Mouse (Mus musculus) thymus, adult 2 months (tissue): Measurements from ENCODE around the gene Gnmt. TPM values are rescaled to one million over a fixed set of nuclear protein-coding genes. Genes with fewer than 3 reads are reported as not detected.
A peak's percentile ranks its signal among the peaks of the same experiment; 100 is the strongest.
"Not testable (repeated sequence)": the region's sequence is repeated elsewhere in the genome, so short reads cannot be mapped to it uniquely, and the experiment has no call there.

Experiments
- DNase-seq: peaks from one replicate; pipeline ENCODE4 v3.0.0; 2021
- H3K27ac ChIP-seq: fragments of 200-500 bp; 2 replicates; pipeline ENCODE4 v1.5.1; 2012; ENCODE audit warnings: low read length, control low read depth; ENCODE audit not compliant: control insufficient read depth, insufficient read depth
- H3K27me3 ChIP-seq: fragments of 200-500 bp; 2 replicates; pipeline ENCODE4 v1.6.1; 2012; ENCODE audit warnings: mild to moderate bottlenecking, low read length, moderate library complexity, mixed read lengths; ENCODE audit not compliant: control insufficient read depth, insufficient read depth
- H3K36me3 ChIP-seq: fragments of 200-500 bp; 2 replicates; pipeline ENCODE4 v1.6.1; 2012; ENCODE audit warnings: mild to moderate bottlenecking, low read length, moderate library complexity; ENCODE audit not compliant: control insufficient read depth, insufficient read depth
- H3K4me1 ChIP-seq: fragments of 200-500 bp; replicated peaks from 2 replicates; pipeline ENCODE4 v1.6.1; 2012; ENCODE audit warnings: low read length; ENCODE audit not compliant: control insufficient read depth, insufficient read depth
- H3K4me3 ChIP-seq: fragments of 200-500 bp; 2 replicates; pipeline ENCODE4 v1.5.1; 2012; ENCODE audit warnings: mild to moderate bottlenecking, low read length, control low read depth, moderate library complexity; ENCODE audit not compliant: control insufficient read depth, insufficient read depth
- CTCF ChIP-seq: fragments of 200-500 bp; IDR thresholded peaks from 2 replicates; pipeline ENCODE4 v1.5.1; 2012; ENCODE audit warnings: mild to moderate bottlenecking, control low read depth, low read length, moderate library complexity, borderline replicate concordance; ENCODE audit not compliant: control insufficient read depth, poor library complexity, insufficient read depth; ENCODE audit errors: extremely low read depth
- POLR2A ChIP-seq: fragments of 200-500 bp; IDR thresholded peaks from 2 replicates; pipeline ENCODE4 v1.6.1; 2012; ENCODE audit warnings: mild to moderate bottlenecking, low read length, control low read depth, moderate library complexity; ENCODE audit not compliant: control insufficient read depth, poor library complexity, insufficient read depth; ENCODE audit errors: extremely low read depth
- WGBS: fragments of 180-500 bp; shearing (Covaris S2); methylation state at CpG from one replicate; pipeline ENCODE4 v1.1.7; 2018; 5-methylcytosine and 5-hydroxymethylcytosine counted together
- polyA plus RNA-seq: library from polyadenylated mRNA; depleted of rRNA; stranded (reverse); fragments of >200 nt; gene quantifications from 2 replicates; pipeline ENCODE4 v1.2.3, GENCODE M21; 2012

The Gnmt gene
- polyA plus RNA-seq, 1 experiment, result 4.4 TPM

GRCm38 (mm10) chr17:46772038-46772403 lies 43.1 kb upstream of the Gnmt start:
- peaks cover 29% of the 10 kb centered on the region for H3K4me1 ChIP-seq
- no peak for DNase-seq
- no peaks in the 10 kb centered on the region for H3K27me3 ChIP-seq
- H3K27ac ChIP-seq, result peak overlapping the region; percentile 4; the same call in 1 of the 2 replicates
- H3K4me3 ChIP-seq, result peak overlapping the region; percentile 81
- WGBS, result 2% methylated on average over 5 of the region's 5 CpGs
- TF ChIP-seq CTCF, result no peak
- no peak for TF ChIP-seq POLR2A
- peaks cover 18% of the 10 kb centered on the region for H3K36me3 ChIP-seq

- no peaks in the 10 kb centered on the region for H3K27me3 ChIP-seq
- DNase-seq, result no peak
- H3K4me1 ChIP-seq, result peaks cover 29% of the 10 kb centered on the region
- WGBS, result 88% methylated on average over 17 of the region's 17 CpGs
- TF ChIP-seq POLR2A, result no peak
- TF ChIP-seq CTCF, result no peak
- peaks cover 17% of the 10 kb centered on the region for H3K36me3 ChIP-seq
- H3K4me3 ChIP-seq, result no peak overlapping the region
- H3K27ac ChIP-seq, result peak overlapping the region; percentile 7; the same call in 1 of the 2 replicates
Observed at GRCm38 (mm10) chr17:46771616-46772015, 42.6 kb upstream of the Gnmt start.

- Histone ChIP-seq H3K4me1 (peaks cover 29% of the 10 kb centered on the region), H3K27ac (0 out of 2 replicates have a peak overlapping the region, but pooled peaks have one; percentile 1), H3K36me3 (peaks cover 12% of the 10 kb centered on the region), H3K4me3 (no peak overlapping the region), H3K27me3 (no peaks in the 10 kb centered on the region)
- 91% methylated on average over 4 of the region's 4 CpGs for WGBS
- DNase-seq, result peak; percentile 14
- TF ChIP-seq CTCF (no peak), POLR2A (no peak)
Observed at GRCm38 (mm10) chr17:46771025-46771424, 42.1 kb upstream of the Gnmt start.

- Histone ChIP-seq H3K27me3 (no peaks in the 10 kb centered on the region), H3K36me3 (peaks cover 7% of the 10 kb centered on the region), H3K4me1 (peaks cover 31% of the 10 kb centered on the region), H3K4me3 (no peak overlapping the region), H3K27ac (0 out of 2 replicates have a peak overlapping the region, but pooled peaks have one; percentile 1)
- no peak for DNase-seq
- 96% methylated on average over 11 of the region's 11 CpGs for WGBS
- TF ChIP-seq POLR2A (no peak), CTCF (no peak)
Observed at GRCm38 (mm10) chr17:46770546-46770945, 41.6 kb upstream of the Gnmt start.

- WGBS, result 4% methylated on average over 8 of the region's 8 CpGs
- Histone ChIP-seq H3K36me3 (no peaks in the 10 kb centered on the region), H3K4me1 (peaks cover 49% of the 10 kb centered on the region), H3K27me3 (no peaks in the 10 kb centered on the region), H3K27ac (peak overlapping the region; percentile 89), H3K4me3 (no peak overlapping the region)
- DNase-seq, result peak; percentile 80
- no peak for TF ChIP-seq POLR2A
- no peak for TF ChIP-seq CTCF
Observed at GRCm38 (mm10) chr17:46767868-46768267, 38.9 kb upstream of the Gnmt start.

DNA sequence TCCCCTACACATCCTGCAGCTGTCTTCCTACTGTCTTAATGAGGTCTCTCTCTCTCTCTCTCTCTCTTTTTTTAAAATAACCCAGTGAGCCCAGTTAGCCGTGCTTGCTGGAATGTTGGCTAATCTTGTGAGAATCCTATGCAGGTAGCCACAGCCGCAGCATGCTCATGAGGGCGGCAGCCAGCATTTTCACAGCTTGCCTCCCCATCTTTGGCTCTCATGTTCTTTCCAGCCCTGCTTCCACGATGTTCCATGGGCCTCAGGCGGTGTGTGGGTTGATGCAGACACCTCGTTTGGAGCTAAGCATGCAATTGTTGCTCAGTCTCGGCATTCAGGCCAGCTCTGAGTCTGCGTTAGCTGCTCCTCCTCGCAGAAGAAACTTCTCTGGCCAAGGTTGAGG lies 35.9 kb upstream of the Gnmt start:
- WGBS, result 79% methylated on average over 9 of the region's 9 CpGs
- Histone ChIP-seq H3K27ac (peak overlapping the region; percentile 77), H3K4me1 (peaks cover 56% of the 10 kb centered on the region)
- H3K4me3 ChIP-seq, H3K27me3 ChIP-seq, H3K36me3 ChIP-seq, DNase-seq: not testable (repeated sequence)

DNA sequence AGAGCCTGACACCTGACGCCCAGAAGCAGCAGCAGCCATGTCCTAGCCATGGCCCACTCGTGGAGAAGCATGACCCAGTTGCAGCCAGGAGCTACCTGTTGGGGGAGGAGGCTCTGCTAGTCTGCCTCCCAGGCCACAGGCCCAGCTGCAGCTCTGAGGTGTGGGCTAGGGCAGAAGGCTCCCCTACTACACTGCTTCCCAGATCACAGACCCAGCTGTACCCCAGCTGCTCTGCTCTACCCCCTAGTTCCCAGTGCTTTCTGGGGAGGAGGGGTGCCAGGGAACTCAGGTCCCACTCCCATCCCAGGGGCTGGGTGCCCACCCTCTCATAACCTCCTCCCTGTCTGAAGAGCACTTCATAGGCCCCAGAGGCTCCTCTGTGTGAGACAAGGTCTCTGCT lies 34.6 kb upstream of the Gnmt start, which contains the start of gene Ptcra:
Gene Ptcra (minus strand): TSS at position 169 of the 400 bp plus-strand sequence.
- peak; percentile 73 for DNase-seq
- Histone ChIP-seq H3K4me1 (peaks cover 52% of the 10 kb centered on the region), H3K4me3 (peak within 1 kb of the TSS; percentile 30), H3K27ac (peak within 1 kb of the TSS; percentile 77), H3K36me3 (0 out of 2 replicates have a peak, but pooled peaks cover 3% of the 10 kb centered on the region), H3K27me3 (no peaks in the 10 kb centered on the region)
- TF ChIP-seq POLR2A, result 0 out of 2 replicates have a peak, but pooled peaks have one; percentile 25
- TF ChIP-seq CTCF, result no peak
- 7% methylated on average over 2 of the region's 2 CpGs for WGBS
